Mouse (Mus musculus) hindbrain, embryonic 14.5 days (tissue): ENCODE results near the gene Aym1. TPM values are rescaled to one million over a fixed set of nuclear protein-coding genes. Genes with fewer than 3 reads are reported as not detected.

ENCODE experiments used
- microRNA-seq: library from miRNA; unstranded; fragments of <30 nt; microRNA quantifications from one replicate; pipeline ENCODE4, GENCODE M21; 2016
- polyA plus RNA-seq: library from polyadenylated mRNA; unstranded; fragments of >200 nt; fragmentation: Nextera tagmentation; extraction: Ambion mirVana; gene quantifications from 2 replicates; pipeline ENCODE4 v1.2.1, GENCODE M21; 2014

The Aym1 gene
- polyA plus RNA-seq, 1 experiment from 2014 or later, result not detected

Small RNA genes within 50 kb of the gene (microRNA-seq; reads per million reads assigned to microRNA genes)
- not detected for gene Mir7229
- not detected for gene Mir7230

Other genes starting within 250 kb of the Aym1 start
- gene 2900026A02Rik, start 136.1 kb upstream of the Aym1 start, polyA plus RNA-seq, result 2.5 and 2.6 TPM in 2 replicates
- not detected in 2 replicates for gene Tmem211, start 130.4 kb upstream of the Aym1 start, polyA plus RNA-seq
- 14.8 and 15.0 TPM in 2 replicates for gene Sgsm1, start 46.5 kb upstream of the Aym1 start, polyA plus RNA-seq
- gene Wscd2, start 133.0 kb downstream of the Aym1 start, polyA plus RNA-seq, result 13.6 and 13.7 TPM in 2 replicates